Mouse (Mus musculus): ENCODE measurements around the gene Cxadr.

DNA sequence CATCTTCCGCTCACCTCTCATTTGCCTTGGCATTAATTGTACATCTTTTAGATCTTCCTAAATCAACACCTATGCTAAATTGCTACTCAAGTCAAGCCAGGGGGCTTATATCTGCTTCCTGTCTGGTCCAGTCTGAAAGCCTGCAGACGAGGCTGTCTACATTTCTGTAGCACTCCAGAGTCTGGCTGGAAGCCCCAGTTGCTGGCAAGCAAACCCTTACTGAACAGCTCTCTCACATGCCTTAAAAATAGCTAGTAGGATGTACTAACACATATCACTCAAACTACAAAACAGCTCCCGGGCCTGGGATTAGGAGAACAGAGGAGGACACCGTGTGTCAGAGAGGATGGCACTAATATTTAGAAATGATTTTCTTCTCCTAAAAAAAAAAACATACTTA is 42.3 kb upstream of the Cxadr start:
- TF ChIP-seq CTCF (IDR thresholded peaks at IDR 0.05; ENCODE audit: low read depth), result no peak
- no peak for TF ChIP-seq EP300 (IDR thresholded peaks at IDR 0.05; ENCODE audit: low read depth)
